Mouse (Mus musculus) hindbrain, postnatal 0 days (tissue): ENCODE results near the gene Slc39a8. TPM values are rescaled to one million over a fixed set of nuclear protein-coding genes. Genes with fewer than 3 reads are reported as not detected.

Experiments used
- ATAC-seq: fragments of 200-750 bp; cut with Nextera tagmentation; 2 replicates; pipeline ENCODE4 v1.8.0; 2017; ENCODE audit warnings: mild to moderate bottlenecking, moderate TSS enrichment, moderate library complexity
- DNase-seq: peaks from one replicate; pipeline ENCODE4 v3.0.0-alpha.2; 2015; ENCODE audit warnings: low spot score
- H3K27ac ChIP-seq: fragments of 300-500 bp; sonication (generic); 2 replicates; pipeline ENCODE4 v1.5.1; 2014; ENCODE audit warnings: mild to moderate bottlenecking
- H3K27me3 ChIP-seq: fragments of 300-500 bp; sonication (generic); 2 replicates; pipeline ENCODE4 v1.6.1; 2014; ENCODE audit warnings: low read length, mixed read lengths; ENCODE audit not compliant: insufficient read depth
- H3K36me3 ChIP-seq: fragments of 300-500 bp; sonication (generic); 2 replicates; pipeline ENCODE4 v1.6.1; 2014; ENCODE audit warnings: low read length, mixed read lengths; ENCODE audit not compliant: insufficient read depth
- H3K4me1 ChIP-seq: fragments of 300-500 bp; sonication (generic); 2 replicates; pipeline ENCODE4 v1.6.1; 2014; ENCODE audit warnings: antibody characterized with exemption, low read length, mixed read lengths; ENCODE audit not compliant: insufficient read depth
- H3K4me2 ChIP-seq: fragments of 300-500 bp; sonication (generic); 2 replicates; pipeline ENCODE4 v1.6.1; 2014; ENCODE audit warnings: low read depth, mild to moderate bottlenecking, low read length, moderate library complexity, mixed read lengths
- H3K4me3 ChIP-seq: fragments of 300-500 bp; sonication (generic); 2 replicates; pipeline ENCODE4 v1.5.1; 2014; ENCODE audit warnings: low read length
- H3K9ac ChIP-seq: fragments of 300-500 bp; sonication (generic); replicated peaks from 2 replicates; pipeline ENCODE4 v1.6.1; 2014; ENCODE audit warnings: mild to moderate bottlenecking, low read length, moderate library complexity, mixed read lengths
- H3K9me3 ChIP-seq: fragments of 300-500 bp; sonication (generic); 2 replicates; pipeline ENCODE4 v1.6.1; 2016; ENCODE audit warnings: low read length, mixed read lengths
- CTCF ChIP-seq: IDR thresholded peaks from 2 replicates; pipeline ENCODE4 v1.5.1; 2016; ENCODE audit warnings: antibody characterized with exemption, control low read depth, low read depth
- WGBS: fragments of 180-500 bp; shearing (Covaris S2); extraction: QIAGEN DNeasy Blood & Tissue Kit; methylation state at CpG from one replicate; pipeline ENCODE4 v1.1.7; 2014; 5-methylcytosine and 5-hydroxymethylcytosine counted together
- polyA plus RNA-seq: library from polyadenylated mRNA; unstranded; fragments of >200 nt; fragmentation: Nextera tagmentation; extraction: Ambion mirVana; gene quantifications from 2 replicates; pipeline ENCODE4 v1.2.1, GENCODE M21; 2015
- total RNA-seq: library from RNA; depleted of rRNA; stranded (reverse); fragments of >200 nt; gene quantifications from 2 replicates; pipeline ENCODE4 v1.2.3, GENCODE M21; 2014

Gene Slc39a8
- total and polyA plus RNA-seq, 2 experiments from 2014 or later = 15.5 to 22.4 TPM

- DNase-seq (no peak), ATAC-seq (no peak)
- no peaks in the 10 kb centered on the region for H3K4me1 ChIP-seq
- H3K27me3 ChIP-seq = no peaks in the 10 kb centered on the region
- H3K27ac ChIP-seq = no peak overlapping the region
- WGBS = 92% methylated on average over 5 of the region's 5 CpGs
- TF ChIP-seq CTCF = no peak
- no peak overlapping the region for H3K4me2 ChIP-seq
- no peak overlapping the region for H3K9ac ChIP-seq
- H3K9me3 ChIP-seq = no peaks in the 10 kb centered on the region
- no peaks in the 10 kb centered on the region for H3K36me3 ChIP-seq
- H3K4me3 ChIP-seq = no peak overlapping the region
These were observed 8.9 kb upstream of the Slc39a8 start for GRCm38 (mm10) chr3:135815973-135816727.

- Histone ChIP-seq H3K9ac (no peak overlapping the region), H3K36me3 (no peaks in the 10 kb centered on the region), H3K27ac (no peak overlapping the region), H3K9me3 (no peaks in the 10 kb centered on the region), H3K4me3 (no peak overlapping the region), H3K4me2 (no peak overlapping the region), H3K27me3 (no peaks in the 10 kb centered on the region), H3K4me1 (no peaks in the 10 kb centered on the region)
- no peak for TF ChIP-seq CTCF
- DNase-seq (no peak), ATAC-seq (no peak)
- WGBS = 73% methylated on average over 1 of the region's 1 CpGs
These were observed 8.0 kb upstream of the Slc39a8 start for GRCm38 (mm10) chr3:135817124-135817523.

- Histone ChIP-seq H3K27me3 (no peaks in the 10 kb centered on the region), H3K9me3 (no peaks in the 10 kb centered on the region), H3K27ac (no peak overlapping the region), H3K4me1 (peaks cover 10% of the 10 kb centered on the region), H3K4me2 (0 out of 2 replicates have a peak overlapping the region, but pooled peaks have one; percentile 74), H3K9ac (no peak overlapping the region), H3K36me3 (no peaks in the 10 kb centered on the region), H3K4me3 (no peak overlapping the region)
- TF ChIP-seq CTCF = no peak
- ATAC-seq (no peak), DNase-seq (peak; percentile 10)
- 37% methylated on average over 2 of the region's 4 CpGs for WGBS
These were observed 643 bp upstream of the Slc39a8 start for GRCm38 (mm10) chr3:135824436-135824835.

- Histone ChIP-seq H3K4me1 (peaks cover 10% of the 10 kb centered on the region), H3K36me3 (no peaks in the 10 kb centered on the region), H3K4me3 (peak overlapping the region; percentile 52), H3K9me3 (no peaks in the 10 kb centered on the region), H3K27ac (peak overlapping the region; percentile 56; the same call in 1 of the 2 replicates), H3K27me3 (no peaks in the 10 kb centered on the region), H3K4me2 (peak overlapping the region; percentile 74), H3K9ac (peak overlapping the region; percentile 49)
- no peak for TF ChIP-seq CTCF
- ATAC-seq = peak; percentile 67
- under 1% methylated on average over 57 of the region's 57 CpGs for WGBS
- DNase-seq = peak; percentile 33
These were observed 940 bp downstream of the Slc39a8 start for GRCm38 (mm10) chr3:135825754-135826683.

GRCm38 (mm10) chr3:135826684-135827249 is 1.7 kb downstream of the Slc39a8 start:
- H3K27ac ChIP-seq = no peak overlapping the region
- no peaks in the 10 kb centered on the region for H3K27me3 ChIP-seq
- peaks cover 10% of the 10 kb centered on the region for H3K4me1 ChIP-seq
- H3K9me3 ChIP-seq = no peaks in the 10 kb centered on the region
- DNase-seq = no peak
- H3K4me3 ChIP-seq = peak overlapping the region; percentile 52
- H3K36me3 ChIP-seq = no peaks in the 10 kb centered on the region
- ATAC-seq = no peak
- TF ChIP-seq CTCF = no peak
- peak overlapping the region; percentile 74 for H3K4me2 ChIP-seq
- peak overlapping the region; percentile 49 for H3K9ac ChIP-seq
- 25% methylated on average over 12 of the region's 12 CpGs for WGBS

- no peak for ATAC-seq
- no peak for DNase-seq
- Histone ChIP-seq H3K4me2 (peak overlapping the region; percentile 74), H3K27ac (no peak overlapping the region), H3K36me3 (no peaks in the 10 kb centered on the region), H3K4me1 (peaks cover 10% of the 10 kb centered on the region), H3K9me3 (no peaks in the 10 kb centered on the region), H3K27me3 (no peaks in the 10 kb centered on the region), H3K4me3 (no peak overlapping the region), H3K9ac (no peak overlapping the region)
- no peak for TF ChIP-seq CTCF
- WGBS = 64% methylated on average over 1 of the region's 1 CpGs
These were observed 2.9 kb downstream of the Slc39a8 start for GRCm38 (mm10) chr3:135828000-135828399.
